ENCODE assay signal across 21 mouse cellular contexts in genomic region chr4:57214852-57215251, GRCm38 (mm10).
"Had no signal": no experiment of that assay in that cellular context is flagged by ENCODE, and none has a peak within 500 bp of the region (broad histone marks: within the 10 kb centered on the region; RNA-seq: fewer than 3 reads in every experiment).

No protein-coding gene starts in this region.

- H3K36me3 ChIP-seq: limb, embryonic 12.5 days; neural tube, embryonic 12.5 days; neural tube, embryonic 15.5 days had no signal

- H3K27ac ChIP-seq: kidney, embryonic 15.5 days; limb, embryonic 12.5 days; limb, embryonic 15.5 days; liver, embryonic 14.5 days; macrophage; neural tube, embryonic 12.5 days; neural tube, embryonic 15.5 days; stomach, embryonic 15.5 days had no signal

- H3K4me2 ChIP-seq: kidney, embryonic 15.5 days; limb, embryonic 12.5 days; limb, embryonic 15.5 days; liver, embryonic 11.5 days; lung, embryonic 14.5 days; neural tube, embryonic 12.5 days; neural tube, embryonic 15.5 days; stomach, embryonic 15.5 days had no signal

- H3K4me1 ChIP-seq: kidney, embryonic 15.5 days; limb, embryonic 12.5 days; limb, embryonic 15.5 days; neural tube, embryonic 12.5 days; stomach, embryonic 15.5 days had no signal

- ATAC-seq: intestine, postnatal 0 days; liver, postnatal 0 days; lung, postnatal 0 days had no signal

- H3K9ac ChIP-seq: kidney, embryonic 15.5 days; limb, embryonic 12.5 days; limb, embryonic 15.5 days; liver, embryonic 14.5 days; liver, postnatal 0 days; lung, embryonic 14.5 days; neural tube, embryonic 12.5 days; neural tube, embryonic 15.5 days; stomach, embryonic 15.5 days had no signal

- H3K4me3 ChIP-seq: kidney, embryonic 15.5 days; limb, embryonic 12.5 days; limb, embryonic 15.5 days; neural tube, embryonic 12.5 days; neural tube, embryonic 15.5 days; stomach, embryonic 15.5 days had no signal

- H3K9me3 ChIP-seq: kidney, embryonic 15.5 days; limb, embryonic 12.5 days; limb, embryonic 15.5 days; neural tube, embryonic 12.5 days; neural tube, embryonic 15.5 days; stomach, embryonic 15.5 days had no signal

- DNase-seq: kidney, adult 8-10 months; kidney, postnatal 10 days; kidney, postnatal 36 days; left cerebral cortex, postnatal 4 days; liver, postnatal 0 days; lung, embryonic 14.5 days; right cerebral cortex, adult 18-20 months; right cerebral cortex, postnatal 14 days; spleen, adult 18-20 months; thymus, postnatal 25 days had no signal

- H3K27me3 ChIP-seq: kidney, embryonic 15.5 days; limb, embryonic 12.5 days; limb, embryonic 15.5 days; neural tube, embryonic 12.5 days; neural tube, embryonic 15.5 days; stomach, embryonic 15.5 days had no signal
